Mouse (Mus musculus): ENCODE measurements around the gene Cpeb1. TPM values are rescaled to one million over a fixed set of nuclear protein-coding genes. Genes with fewer than 3 reads are reported as not detected.

Cpeb1 gene
- polyA plus RNA-seq, 1 experiment from 2014 or later = 0.83 TPM

Other genes with a start within 250 kb of the Cpeb1 start
- gene Pde8a, start 241.9 kb downstream of the Cpeb1 start, polyA plus RNA-seq (2015; fragmentation: Nextera tagmentation; extraction: Ambion mirVana) = 4.0 and 4.7 TPM in 2 replicates
- gene Rps17, start 110.2 kb downstream of the Cpeb1 start, polyA plus RNA-seq (2015; fragmentation: Nextera tagmentation; extraction: Ambion mirVana) = 1,116 and 1,252 TPM in 2 replicates
- gene Ap3b2, start 38.5 kb upstream of the Cpeb1 start, polyA plus RNA-seq (2015; fragmentation: Nextera tagmentation; extraction: Ambion mirVana) = 4.6 and 6.2 TPM in 2 replicates
- not detected in 2 replicates for gene BC048679, start 42.8 kb upstream of the Cpeb1 start, polyA plus RNA-seq (2015; fragmentation: Nextera tagmentation; extraction: Ambion mirVana)
- 0.12 and 0.14 TPM in 2 replicates for gene Fsd2, start 111.5 kb upstream of the Cpeb1 start, polyA plus RNA-seq (2015; fragmentation: Nextera tagmentation; extraction: Ambion mirVana)
- 5.4 and 7.0 TPM in 2 replicates for gene Whamm, start 115.8 kb upstream of the Cpeb1 start, polyA plus RNA-seq (2015; fragmentation: Nextera tagmentation; extraction: Ambion mirVana)

All from stomach, embryonic 15.5 days (tissue).